Mouse (Mus musculus) spleen, adult 18-20 months (tissue): ENCODE data around the gene Krtcap2.

Experiments
- DNase-seq, 2 experiments: peaks; one replicate each; pipeline ENCODE4 v3.0.0; 2022; ENCODE audit warnings: mixed read lengths in 2 of 2

Krtcap2 gene

GRCm38 (mm10) chr3:89225918-89226317 lies 19.8 kb upstream of the Krtcap2 start:
- no peak for DNase-seq

- DNase-seq = no peak
Measured at GRCm38 (mm10) chr3:89226361-89226760, 19.4 kb upstream of the Krtcap2 start.

GRCm38 (mm10) chr3:89226900-89227299 lies 18.9 kb upstream of the Krtcap2 start, which contains the start of gene Mtx1:
Gene Mtx1, minus strand, starts transcription at chr3:89227088.
- no peak for DNase-seq

DNA sequence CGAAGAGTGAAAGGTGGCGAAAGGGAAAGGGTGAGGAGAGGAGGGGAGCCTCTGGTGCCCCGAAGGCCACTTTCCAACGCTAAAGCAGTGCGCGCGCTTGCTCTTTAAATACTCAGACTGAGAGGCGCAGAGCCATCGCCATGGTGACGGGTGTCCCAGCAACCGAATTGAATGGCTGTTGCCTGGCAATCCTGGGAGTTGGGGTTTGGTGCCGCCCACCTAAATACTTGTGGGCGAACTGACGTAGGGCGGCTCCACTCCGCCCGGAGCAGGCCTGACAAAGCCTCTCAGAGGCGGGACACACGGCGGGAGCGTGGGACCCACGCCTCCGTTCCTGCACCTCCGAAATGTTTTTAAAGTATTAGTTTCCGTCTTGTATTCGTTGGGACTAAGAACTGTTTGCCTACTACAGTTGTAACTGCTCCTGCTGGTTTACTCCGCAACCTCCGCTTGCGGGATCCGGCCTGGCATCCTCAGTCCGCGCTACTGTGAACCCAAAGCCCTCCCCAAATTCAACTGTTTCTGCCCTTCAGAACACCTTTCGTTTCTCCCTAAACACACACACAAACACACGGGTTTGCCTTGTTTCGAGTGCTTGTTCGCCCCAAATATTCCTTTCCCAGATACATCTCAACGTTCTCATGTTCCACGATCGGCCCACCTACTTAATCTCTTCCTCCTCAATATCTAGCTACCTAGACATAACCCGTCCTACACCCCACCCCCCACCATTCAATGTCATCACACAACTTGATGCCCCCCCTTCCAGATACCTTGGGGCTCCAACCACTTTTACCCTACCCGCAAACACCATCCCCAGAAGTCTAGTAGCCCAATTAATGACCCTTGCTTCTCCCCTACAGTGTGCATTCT lies 18.2 kb upstream of the Krtcap2 start:
- DNase-seq = peak in 1 of 2 experiments; percentile 43

- DNase-seq = peak; percentile 76 to 86
Measured at GRCm38 (mm10) chr3:89228180-89228549, 17.6 kb upstream of the Krtcap2 start.

DNA sequence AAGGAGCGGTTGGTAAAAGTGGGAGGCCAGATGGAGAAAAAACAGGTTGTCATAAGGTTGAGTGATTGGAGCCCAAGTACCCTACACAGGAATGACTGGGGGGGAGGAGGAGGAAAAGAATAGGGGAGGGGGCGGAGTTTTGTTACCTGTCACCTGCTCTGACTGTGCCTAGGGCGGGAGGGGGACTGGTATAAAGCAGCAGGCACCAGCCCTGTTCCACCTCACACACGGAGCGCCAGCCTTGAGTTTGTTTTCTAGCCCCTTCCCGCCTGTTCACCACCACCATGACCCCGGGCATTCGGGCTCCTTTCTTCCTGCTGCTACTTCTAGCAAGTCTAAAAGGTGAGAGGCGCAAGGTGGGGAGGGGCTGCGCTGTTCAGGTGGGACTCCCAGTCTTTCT lies 16.9 kb upstream of the Krtcap2 start, which contains the start of gene Muc1:
Gene Muc1, plus strand, starts transcription at position 222 of the 400 bp plus-strand sequence.
- DNase-seq = no peak

GRCm38 (mm10) chr3:89229276-89229675 lies 16.5 kb upstream of the Krtcap2 start:
- DNase-seq = no peak

GRCm38 (mm10) chr3:89230561-89230960 lies 15.2 kb upstream of the Krtcap2 start:
- DNase-seq = no peak

GRCm38 (mm10) chr3:89231345-89231744 lies 14.4 kb upstream of the Krtcap2 start:
- no peak for DNase-seq

- DNase-seq = no peak
Measured at GRCm38 (mm10) chr3:89231772-89232275, 13.9 kb upstream of the Krtcap2 start.

DNA sequence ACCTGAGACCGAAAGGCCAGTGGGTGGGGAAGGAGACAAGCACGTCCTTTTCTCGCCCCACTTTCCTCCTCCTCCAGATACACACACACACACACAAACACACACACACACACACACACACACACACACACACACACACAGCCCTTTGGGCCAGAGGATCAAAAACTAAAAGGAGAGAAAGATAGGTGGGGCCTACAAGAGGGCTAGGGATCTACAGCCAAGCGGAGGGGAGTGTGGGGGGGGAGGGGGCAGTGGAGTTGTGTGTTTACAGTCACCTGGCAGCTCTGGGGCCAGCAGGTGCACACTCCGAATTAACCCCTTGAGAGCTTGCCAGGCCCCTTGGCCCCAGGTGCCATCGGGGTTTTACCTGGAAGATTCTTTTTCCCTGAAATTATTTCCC lies 13.2 kb upstream of the Krtcap2 start:
- no peak for DNase-seq

DNA sequence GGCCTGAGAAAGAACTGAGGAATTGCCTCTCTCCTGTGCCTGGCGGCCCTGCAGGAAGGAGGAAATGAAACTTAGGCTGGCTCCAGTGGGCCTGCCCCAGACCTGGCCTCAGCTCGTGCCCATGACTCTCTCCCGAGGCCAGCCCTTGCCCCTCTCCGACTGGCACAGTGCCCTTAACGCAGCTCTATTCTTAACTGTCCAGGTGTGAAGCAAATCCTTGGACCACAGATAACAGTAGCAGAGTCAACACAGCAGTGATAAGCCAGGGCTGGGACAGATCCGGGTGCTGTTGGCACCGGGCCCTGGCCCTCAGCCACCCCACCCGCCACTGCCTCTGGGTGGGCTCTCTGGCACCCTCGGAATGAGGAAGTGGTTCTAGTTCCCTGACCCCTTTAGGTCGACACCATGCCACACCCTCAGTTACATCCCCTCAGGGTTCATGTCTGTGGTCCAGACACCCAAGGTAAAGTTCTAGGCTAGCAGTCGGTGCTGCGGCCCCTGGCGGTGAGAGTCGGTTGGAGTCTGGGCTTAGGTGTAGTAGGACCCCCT lies 12.1 kb upstream of the Krtcap2 start:
- DNase-seq = peak in 1 of 2 experiments; percentile 52

GRCm38 (mm10) chr3:89236516-89236915 lies 9.2 kb upstream of the Krtcap2 start:
- DNase-seq = no peak

- no peak for DNase-seq
Measured at GRCm38 (mm10) chr3:89237682-89238081, 8.1 kb upstream of the Krtcap2 start.

- no peak for DNase-seq
Measured at GRCm38 (mm10) chr3:89238494-89238893, 7.3 kb upstream of the Krtcap2 start.

GRCm38 (mm10) chr3:89242331-89242895 lies 3.4 kb upstream of the Krtcap2 start:
- DNase-seq = peak; percentile 46 to 70

DNA sequence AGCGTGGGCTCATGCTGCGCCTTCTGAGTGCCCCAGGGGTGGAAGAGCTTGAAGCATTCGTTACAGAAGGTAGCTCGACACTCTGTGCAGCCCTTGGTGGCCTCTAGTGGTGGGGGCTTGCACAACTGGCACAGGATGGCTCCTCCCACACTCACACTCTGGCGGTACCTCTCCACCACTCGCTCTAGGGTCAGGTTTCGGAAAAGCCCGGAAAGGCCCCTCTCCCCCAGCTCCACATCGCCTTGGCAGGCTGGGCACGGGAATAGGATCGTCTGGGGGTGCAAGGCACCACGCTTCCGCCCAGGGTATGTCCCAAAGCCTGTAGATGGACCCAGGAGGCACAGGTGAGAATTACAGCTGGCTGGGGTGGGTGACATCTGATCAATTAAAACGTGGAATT lies 2.2 kb upstream of the Krtcap2 start:
- peak; percentile 60 to 71 for DNase-seq

GRCm38 (mm10) chr3:89244158-89244981 lies 1.4 kb upstream of the Krtcap2 start:
- peak; percentile 31 to 43 for DNase-seq

DNA sequence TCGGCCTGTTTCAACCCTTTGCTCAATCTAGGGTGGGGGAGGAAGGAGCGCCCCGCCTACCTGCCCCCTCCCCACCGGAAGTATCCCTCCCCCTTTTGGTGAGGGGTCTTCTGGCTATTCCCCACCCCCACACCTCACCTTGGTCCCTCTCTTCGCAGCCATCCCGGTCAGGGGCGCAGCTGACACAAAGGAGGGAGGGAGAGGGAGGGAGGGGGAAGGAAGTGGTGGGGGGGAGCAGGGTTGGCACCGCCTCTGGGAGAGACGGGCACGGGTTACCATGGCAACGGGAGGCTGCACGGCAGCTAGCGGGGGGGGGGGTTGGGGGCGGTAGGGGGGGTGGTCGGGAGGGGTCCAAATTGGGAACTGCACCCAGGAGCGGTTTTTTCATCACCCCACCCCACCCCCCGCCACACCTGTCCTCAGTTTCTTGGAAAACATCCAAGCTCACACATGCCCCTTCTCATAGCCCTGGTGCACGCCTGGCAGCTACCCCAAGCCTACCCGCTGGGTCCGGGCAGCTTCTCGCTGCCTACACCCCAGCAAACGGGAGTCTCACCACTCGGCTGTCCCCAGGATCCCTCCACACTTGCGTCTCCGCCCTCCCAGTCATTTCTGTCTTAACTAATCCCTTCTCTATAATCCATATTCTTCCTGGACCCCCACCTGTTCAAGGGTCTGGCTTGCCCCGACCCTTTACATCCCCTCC lies 631 bp upstream of the Krtcap2 start:
- DNase-seq = peak in 1 of 2 experiments; percentile 41

GRCm38 (mm10) chr3:89246261-89247100 lies 715 bp downstream of the Krtcap2 start, which contains the start of gene Trim46:
Gene Trim46, minus strand, starts transcription at chr3:89246309.
- DNase-seq = peak; percentile 75 to 85

DNA sequence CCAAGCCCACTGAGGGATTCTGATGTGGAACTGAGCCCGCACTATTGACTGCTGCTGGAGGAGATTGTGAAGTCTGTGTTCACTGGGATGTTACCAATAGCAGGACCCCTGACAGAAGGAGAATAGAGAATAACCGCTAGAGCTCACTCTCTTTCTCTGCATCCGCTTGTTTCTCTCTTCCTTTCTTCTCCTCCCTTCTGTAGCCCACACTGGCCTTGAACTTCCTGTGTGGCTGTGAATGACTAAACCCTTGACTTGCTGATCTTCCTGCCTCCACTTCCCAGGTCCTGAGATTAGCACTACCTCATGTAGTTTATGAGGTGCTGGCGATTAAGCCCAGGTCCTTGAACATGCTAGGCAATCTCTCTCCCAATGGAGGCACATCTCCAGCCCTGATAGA lies 1.7 kb downstream of the Krtcap2 start:
- DNase-seq = no peak
